Mouse (Mus musculus) neural tube, embryonic 13.5 days (tissue): ENCODE data around the gene Phyhd1. TPM values are rescaled to one million over a fixed set of nuclear protein-coding genes. Genes with fewer than 3 reads are reported as not detected.
A peak's percentile ranks its signal among the peaks of the same experiment; 100 is the strongest.

Experiments used
- ATAC-seq: fragments of 200-750 bp; cut with Nextera tagmentation; 2 replicates; pipeline ENCODE4 v1.8.0; 2017; ENCODE audit warnings: low read depth, mild to moderate bottlenecking, moderate TSS enrichment, moderate library complexity
- H3K27ac ChIP-seq: fragments of 300-500 bp; sonication (generic); replicated peaks from 2 replicates; pipeline ENCODE4 v1.5.1; 2015; ENCODE audit warnings: moderate library complexity, mild to moderate bottlenecking, inconsistent platforms
- H3K27me3 ChIP-seq: fragments of 300-500 bp; sonication (generic); 2 replicates; pipeline ENCODE4 v1.6.1; 2015; ENCODE audit warnings: mild to moderate bottlenecking, inconsistent platforms
- H3K36me3 ChIP-seq: fragments of 300-500 bp; sonication (generic); 2 replicates; pipeline ENCODE4 v1.6.1; 2015; ENCODE audit warnings: mild to moderate bottlenecking, inconsistent platforms
- H3K4me1 ChIP-seq: fragments of 300-500 bp; sonication (generic); replicated peaks from 2 replicates; pipeline ENCODE4 v1.6.1; 2015; ENCODE audit warnings: inconsistent platforms
- H3K4me2 ChIP-seq: fragments of 300-500 bp; sonication (generic); 2 replicates; pipeline ENCODE4 v1.6.1; 2015; ENCODE audit warnings: inconsistent platforms, mild to moderate bottlenecking, moderate library complexity
- H3K4me3 ChIP-seq: fragments of 300-500 bp; sonication (generic); 2 replicates; pipeline ENCODE4 v1.5.1; 2015; ENCODE audit warnings: mild to moderate bottlenecking, inconsistent platforms
- H3K9ac ChIP-seq: fragments of 300-500 bp; sonication (generic); 2 replicates; pipeline ENCODE4 v1.6.1; 2015; ENCODE audit warnings: moderate library complexity, mild to moderate bottlenecking, inconsistent platforms
- H3K9me3 ChIP-seq: fragments of 300-500 bp; sonication (generic); 2 replicates; pipeline ENCODE4 v1.6.1; 2016; ENCODE audit warnings: inconsistent platforms
- WGBS: fragments of 180-500 bp; shearing (Covaris S2); methylation state at CpG from one replicate; pipeline ENCODE4 v1.1.7; 2015; 5-methylcytosine and 5-hydroxymethylcytosine counted together
- polyA plus RNA-seq: library from polyadenylated mRNA; unstranded; fragments of >200 nt; fragmentation: Nextera tagmentation; extraction: Ambion mirVana; gene quantifications from 2 replicates; pipeline ENCODE4 v1.2.1, GENCODE M21; 2015

Phyhd1 gene
- 4.3 and 4.8 TPM in 2 replicates for polyA plus RNA-seq

- Histone ChIP-seq H3K27ac (peak within 1 kb of the TSS; percentile 80), H3K27me3 (no peaks in the 10 kb centered on the region), H3K36me3 (peaks cover 41% of the 10 kb centered on the region), H3K4me2 (no peak within 1 kb of the TSS), H3K4me1 (peaks cover 53% of the 10 kb centered on the region), H3K9ac (peak within 1 kb of the TSS; percentile 41), H3K4me3 (no peak within 1 kb of the TSS), H3K9me3 (no peaks in the 10 kb centered on the region)
- 48% methylated on average over 5 of the region's 5 CpGs for WGBS
- no peak; the same call in 1 of the 2 replicates for ATAC-seq
Observed at GRCm38 (mm10) chr2:30265767-30266253, at the start of gene Phyhd1. Phyhd1 (plus strand) TSS chr2:30266203.

GRCm38 (mm10) chr2:30216293-30216692 is 49.7 kb upstream of the Phyhd1 start:
- Histone ChIP-seq H3K4me3 (no peak overlapping the region), H3K27ac (no peak overlapping the region), H3K9me3 (no peaks in the 10 kb centered on the region), H3K27me3 (no peaks in the 10 kb centered on the region), H3K4me2 (no peak overlapping the region), H3K4me1 (no peaks in the 10 kb centered on the region), H3K9ac (no peak overlapping the region), H3K36me3 (no peaks in the 10 kb centered on the region)
- ATAC-seq, result no peak
- 94% methylated on average over 5 of the region's 5 CpGs for WGBS

- H3K4me1 ChIP-seq, result peaks cover 33% of the 10 kb centered on the region
- H3K27ac ChIP-seq, result no peak overlapping the region
- peaks cover 4% of the 10 kb centered on the region for H3K36me3 ChIP-seq
- ATAC-seq, result no peak
- 85% methylated on average over 5 of the region's 5 CpGs for WGBS
- H3K27me3 ChIP-seq, result no peaks in the 10 kb centered on the region
- H3K9me3 ChIP-seq, result peaks cover 4% of the 10 kb centered on the region; the same call in 1 of the 2 replicates
- H3K4me2 ChIP-seq, result no peak overlapping the region
- H3K4me3 ChIP-seq, result no peak overlapping the region
- no peak overlapping the region for H3K9ac ChIP-seq
Observed at GRCm38 (mm10) chr2:30235593-30235992, 30.4 kb upstream of the Phyhd1 start.

DNA sequence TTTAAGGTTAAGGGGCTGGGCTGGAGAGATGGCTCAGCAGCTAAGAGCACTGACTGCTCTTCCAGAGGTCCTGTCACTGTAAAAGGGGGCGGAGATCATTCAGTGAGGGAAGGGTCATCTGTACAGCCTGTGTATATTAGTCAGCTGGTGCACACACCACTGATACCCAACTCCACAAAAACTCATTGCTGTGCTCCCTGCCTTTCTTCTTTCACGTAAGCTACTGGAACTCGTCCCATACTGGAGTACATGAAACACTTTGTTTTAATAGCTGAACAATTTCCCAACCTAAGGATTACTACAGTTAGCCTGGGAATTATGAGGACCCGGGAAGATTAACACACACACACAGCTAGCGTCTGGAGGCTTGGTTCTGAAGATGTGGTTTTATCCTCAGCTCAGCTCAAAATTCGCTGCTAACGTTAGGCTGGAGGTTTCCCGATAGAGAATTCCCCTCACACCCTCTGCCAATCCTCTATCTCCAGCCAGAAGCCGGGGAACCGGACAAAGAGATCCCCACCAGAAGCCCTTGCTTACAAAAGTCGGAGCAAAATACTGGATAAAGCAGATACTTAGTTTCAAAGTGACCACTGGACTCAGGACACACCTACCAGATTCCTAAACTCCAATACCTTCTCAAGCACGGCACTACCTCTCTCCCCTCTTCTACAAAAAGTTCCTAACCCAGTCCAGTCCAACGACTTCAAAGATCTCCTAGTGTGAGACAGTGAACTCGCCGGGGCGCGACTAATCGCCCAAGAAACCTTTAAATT is 29.4 kb upstream of the Phyhd1 start:
- H3K4me1 ChIP-seq, result peaks cover 41% of the 10 kb centered on the region
- peak overlapping the region; percentile 95 for H3K27ac ChIP-seq
- H3K36me3 ChIP-seq, result peaks cover 14% of the 10 kb centered on the region
- H3K4me2 ChIP-seq, result peak overlapping the region; percentile 81
- H3K9me3 ChIP-seq, result no peaks in the 10 kb centered on the region
- ATAC-seq, result peak; percentile 19
- H3K4me3 ChIP-seq, result peak overlapping the region; percentile 92
- H3K9ac ChIP-seq, result peak overlapping the region; percentile 70
- WGBS, result 3% methylated on average over 18 of the region's 18 CpGs
- H3K27me3 ChIP-seq, result no peaks in the 10 kb centered on the region

- under 1% methylated on average over 65 of the region's 67 CpGs for WGBS
- peak; percentile 99 for ATAC-seq
- no peaks in the 10 kb centered on the region for H3K27me3 ChIP-seq
- peak within 1 kb of the TSS; percentile 95 for H3K27ac ChIP-seq
- peak within 1 kb of the TSS; percentile 94 for H3K9ac ChIP-seq
- H3K4me1 ChIP-seq, result peaks cover 48% of the 10 kb centered on the region
- no peaks in the 10 kb centered on the region for H3K9me3 ChIP-seq
- peak within 1 kb of the TSS; percentile 92 for H3K4me3 ChIP-seq
- peaks cover 20% of the 10 kb centered on the region for H3K36me3 ChIP-seq
- H3K4me2 ChIP-seq, result peak within 1 kb of the TSS; percentile 81
Observed at GRCm38 (mm10) chr2:30237199-30237880, 28.7 kb upstream of the Phyhd1 start, which contains the start of gene Lrrc8a. Lrrc8a (plus strand) TSS chr2:30237715.

- under 1% methylated on average over 41 of the region's 42 CpGs for WGBS
- Histone ChIP-seq H3K27me3 (no peaks in the 10 kb centered on the region), H3K4me3 (peak overlapping the region; percentile 92), H3K27ac (peak overlapping the region; percentile 95), H3K36me3 (peaks cover 26% of the 10 kb centered on the region), H3K4me2 (peak overlapping the region; percentile 81), H3K9ac (peak overlapping the region; percentile 94), H3K9me3 (no peaks in the 10 kb centered on the region), H3K4me1 (peaks cover 54% of the 10 kb centered on the region)
- peak; percentile 92 for ATAC-seq
Observed at GRCm38 (mm10) chr2:30237881-30238280, 28.1 kb upstream of the Phyhd1 start.

DNA sequence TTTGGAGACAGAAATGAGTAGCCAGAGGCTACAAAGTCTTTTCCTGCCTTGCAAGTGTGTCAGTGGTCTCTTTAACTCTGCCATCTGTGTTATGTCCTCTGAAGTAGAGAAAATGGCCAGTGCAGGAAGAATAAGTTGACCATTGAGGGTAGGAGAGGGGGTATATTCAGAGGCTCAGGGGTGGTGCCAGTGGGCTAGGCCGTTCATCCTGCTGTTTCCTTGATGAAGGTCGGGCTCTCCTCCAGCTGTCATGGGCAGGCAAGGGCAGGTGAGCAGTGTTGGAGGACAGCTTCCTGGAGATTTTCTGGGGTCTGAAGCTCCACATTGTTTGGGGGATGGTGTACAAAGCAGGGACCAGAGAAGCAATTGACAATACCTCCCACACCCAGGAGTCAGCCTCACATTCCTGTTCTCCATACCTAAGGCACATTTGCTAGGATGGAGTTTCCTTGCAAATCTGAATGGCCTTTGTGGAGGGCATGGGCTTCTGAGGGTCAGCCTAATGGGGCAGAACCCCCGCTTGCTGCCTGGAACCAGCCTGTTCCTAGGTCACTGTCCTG is 27.0 kb upstream of the Phyhd1 start:
- ATAC-seq, result no peak
- H3K4me3 ChIP-seq, result peak overlapping the region; percentile 92
- H3K27me3 ChIP-seq, result no peaks in the 10 kb centered on the region
- 74% methylated on average over 3 of the region's 3 CpGs for WGBS
- peaks cover 37% of the 10 kb centered on the region for H3K36me3 ChIP-seq
- H3K9me3 ChIP-seq, result no peaks in the 10 kb centered on the region
- H3K9ac ChIP-seq, result peak overlapping the region; percentile 94
- H3K4me2 ChIP-seq, result peak overlapping the region; percentile 81
- H3K4me1 ChIP-seq, result peaks cover 58% of the 10 kb centered on the region
- H3K27ac ChIP-seq, result no peak overlapping the region

- Histone ChIP-seq H3K9ac (peak overlapping the region; percentile 94; the same call in 1 of the 2 replicates), H3K27me3 (no peaks in the 10 kb centered on the region), H3K9me3 (no peaks in the 10 kb centered on the region), H3K4me2 (peak overlapping the region; percentile 81), H3K36me3 (peaks cover 45% of the 10 kb centered on the region), H3K4me3 (peak overlapping the region; percentile 92; the same call in 1 of the 2 replicates), H3K4me1 (peaks cover 58% of the 10 kb centered on the region), H3K27ac (no peak overlapping the region; the same call in 1 of the 2 replicates)
- WGBS, result 84% methylated on average over 4 of the region's 4 CpGs
- no peak for ATAC-seq
Observed at GRCm38 (mm10) chr2:30239777-30240176, 26.2 kb upstream of the Phyhd1 start.

GRCm38 (mm10) chr2:30240267-30240666 is 25.7 kb upstream of the Phyhd1 start, which contains the start of gene Gm28035:
Gm28035 (plus strand) TSS chr2:30240567.
- WGBS, result 87% methylated on average over 2 of the region's 2 CpGs
- Histone ChIP-seq H3K27ac (no peak within 1 kb of the TSS; the same call in 1 of the 2 replicates), H3K4me3 (peak within 1 kb of the TSS; percentile 92; the same call in 1 of the 2 replicates), H3K9ac (peak within 1 kb of the TSS; percentile 94), H3K36me3 (peaks cover 48% of the 10 kb centered on the region), H3K4me1 (peaks cover 61% of the 10 kb centered on the region), H3K9me3 (no peaks in the 10 kb centered on the region), H3K4me2 (peak within 1 kb of the TSS; percentile 81), H3K27me3 (no peaks in the 10 kb centered on the region)
- ATAC-seq, result no peak

- Histone ChIP-seq H3K4me1 (peaks cover 51% of the 10 kb centered on the region), H3K27me3 (no peaks in the 10 kb centered on the region), H3K36me3 (peaks cover 54% of the 10 kb centered on the region), H3K27ac (peak overlapping the region; percentile 43; the same call in 1 of the 2 replicates), H3K4me2 (no peak overlapping the region), H3K4me3 (no peak overlapping the region), H3K9me3 (no peaks in the 10 kb centered on the region), H3K9ac (no peak overlapping the region)
- WGBS, result 24% methylated on average over 4 of the region's 4 CpGs
- ATAC-seq, result no peak
Observed at GRCm38 (mm10) chr2:30242509-30242908, 23.5 kb upstream of the Phyhd1 start.

- WGBS, result 86% methylated on average over 4 of the region's 4 CpGs
Observed at GRCm38 (mm10) chr2:30243391-30243790, 22.6 kb upstream of the Phyhd1 start.

More at GRCm38 (mm10) chr2:30243391-30243790, 22.6 kb upstream of the Phyhd1 start:
- no peak overlapping the region for H3K4me3 ChIP-seq
- no peaks in the 10 kb centered on the region for H3K9me3 ChIP-seq
- no peaks in the 10 kb centered on the region for H3K27me3 ChIP-seq
- no peak overlapping the region for H3K4me2 ChIP-seq
- ATAC-seq, result no peak
- no peak overlapping the region for H3K9ac ChIP-seq
- H3K4me1 ChIP-seq, result peaks cover 49% of the 10 kb centered on the region
- no peak overlapping the region for H3K27ac ChIP-seq
- peaks cover 61% of the 10 kb centered on the region for H3K36me3 ChIP-seq
